Mouse (Mus musculus): Measurements from ENCODE around the gene Fmnl2.
A peak's percentile ranks its signal among the peaks of the same experiment; 100 is the strongest.

Gene Fmnl2

DNA sequence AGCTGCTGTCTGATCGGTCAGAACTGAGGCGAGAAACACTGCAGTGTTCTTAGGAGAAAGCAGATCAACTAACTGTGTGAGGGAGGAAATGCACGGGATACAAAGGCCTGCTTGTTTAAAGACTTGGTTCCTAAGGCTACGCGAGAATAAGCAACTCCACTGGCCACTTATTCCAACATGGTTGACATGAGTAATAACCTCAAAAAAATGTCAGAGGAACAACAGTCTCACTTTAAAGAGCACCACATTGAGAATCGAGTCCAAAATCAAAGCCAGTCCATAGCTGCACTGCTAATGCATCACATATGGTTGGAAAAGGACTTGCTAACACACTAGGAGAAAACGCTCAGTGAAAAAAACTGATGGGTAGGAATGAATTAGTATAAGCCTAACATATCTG, 196.1 kb downstream of the Fmnl2 start:
- DNase-seq: no peak

DNA sequence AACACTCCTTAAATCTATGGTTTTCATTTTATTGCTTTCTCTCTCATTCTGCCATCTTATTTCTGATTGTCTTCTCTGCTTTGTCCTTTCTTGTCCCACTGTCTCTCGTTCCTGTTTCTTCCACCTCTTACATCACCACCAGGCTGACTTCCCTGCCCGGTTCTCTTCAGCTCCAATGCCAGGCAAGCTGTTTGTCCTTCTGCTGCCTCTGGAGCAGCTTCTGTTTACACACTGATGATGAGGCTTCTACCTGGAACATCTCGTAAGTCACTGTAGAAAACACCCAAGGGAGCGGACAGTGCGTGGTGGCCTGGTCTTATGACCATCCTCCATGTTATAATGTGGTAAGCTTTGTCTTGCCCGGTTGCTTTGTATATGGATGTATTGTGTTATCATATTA, 198.9 kb downstream of the Fmnl2 start:
- no peak for DNase-seq

GRCm38 (mm10) chr2:53057291-53057690, 199.6 kb downstream of the Fmnl2 start:
- no peak for DNase-seq

DNA sequence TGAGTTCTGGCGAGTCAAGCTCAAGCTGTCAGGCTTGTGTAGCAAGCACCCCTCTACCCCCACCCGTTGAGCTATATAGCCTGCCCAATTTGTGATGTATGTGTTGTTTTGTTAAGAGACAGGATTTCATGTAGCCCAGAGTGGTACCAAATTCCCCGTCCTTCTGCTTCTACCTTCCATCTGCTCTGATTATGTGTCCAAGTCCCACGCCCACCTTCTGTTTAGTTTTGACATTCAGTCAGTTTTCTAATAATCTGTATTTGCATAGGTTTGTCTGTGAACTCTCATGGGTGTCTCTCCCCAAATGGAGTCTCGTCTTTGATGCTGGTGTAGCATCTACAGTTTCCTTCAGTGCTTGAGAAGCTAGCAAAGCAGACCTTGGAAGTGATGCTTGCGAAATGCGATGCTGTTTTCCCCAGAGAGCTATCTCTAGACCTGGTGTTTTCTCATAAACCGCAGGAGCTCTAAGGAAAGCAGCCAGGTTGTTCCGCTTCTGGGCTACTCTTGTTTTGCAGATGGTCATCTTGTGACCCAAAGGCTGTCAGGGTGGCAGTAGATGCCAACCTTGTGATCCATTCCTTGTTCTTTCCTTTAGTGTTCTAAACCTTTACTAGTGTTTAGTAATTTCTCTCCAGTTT, 203.8 kb downstream of the Fmnl2 start:
- no peak for DNase-seq

- no peak for DNase-seq
These were observed 209.3 kb downstream of the Fmnl2 start for GRCm38 (mm10) chr2:53066973-53067372.

GRCm38 (mm10) chr2:53070607-53071006, 212.9 kb downstream of the Fmnl2 start:
- peak; percentile 34 for DNase-seq

DNA sequence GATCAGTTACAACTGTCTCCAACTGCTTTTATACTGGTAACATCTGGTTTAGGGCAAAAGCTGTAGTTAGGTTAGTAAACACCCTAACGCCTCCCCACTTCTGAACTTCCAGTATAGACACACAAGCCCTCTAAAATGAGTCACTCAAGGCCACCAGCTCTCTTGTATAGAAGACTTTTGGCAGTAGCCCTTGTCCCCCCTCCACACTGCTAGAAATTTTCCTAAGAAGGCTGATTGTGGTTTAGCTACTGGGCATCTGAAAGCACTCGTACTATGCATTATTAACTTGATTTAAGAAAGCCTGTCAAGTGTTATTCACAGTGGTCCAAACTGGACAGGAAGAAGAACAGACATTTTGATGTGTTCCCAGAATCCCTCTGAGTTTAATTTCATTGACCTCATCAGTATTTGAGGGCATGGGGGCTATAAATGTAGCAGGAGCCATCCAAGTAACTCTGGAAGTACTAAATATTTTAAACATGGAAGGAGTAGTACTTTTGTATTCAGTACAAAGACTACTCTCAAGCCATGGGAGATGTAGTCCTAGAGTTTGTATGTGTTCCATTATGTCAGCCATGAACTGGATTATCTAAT, 222.1 kb downstream of the Fmnl2 start:
- no peak for DNase-seq

GRCm38 (mm10) chr2:53082045-53082444, 224.4 kb downstream of the Fmnl2 start:
- no peak for DNase-seq

DNA sequence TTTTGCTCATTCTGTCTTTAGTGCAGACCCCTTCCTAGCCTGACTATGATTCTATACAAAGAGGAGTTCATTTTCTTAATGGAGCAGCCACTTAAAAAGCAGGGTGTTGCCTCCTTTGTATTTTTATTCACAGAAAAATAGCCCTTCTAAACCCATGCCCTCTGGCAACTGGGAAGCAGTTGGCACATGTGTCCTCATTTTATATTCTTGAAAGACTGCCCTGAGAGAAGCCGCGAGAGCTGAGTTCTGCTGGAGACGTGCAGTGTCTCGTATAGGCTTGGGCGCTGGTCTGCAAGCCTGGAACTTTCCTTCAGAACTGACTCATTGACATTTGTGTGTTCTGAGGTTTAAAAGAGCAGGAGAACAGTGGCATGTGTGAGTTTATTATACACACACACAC, 224.8 kb downstream of the Fmnl2 start:
- no peak for DNase-seq

DNA sequence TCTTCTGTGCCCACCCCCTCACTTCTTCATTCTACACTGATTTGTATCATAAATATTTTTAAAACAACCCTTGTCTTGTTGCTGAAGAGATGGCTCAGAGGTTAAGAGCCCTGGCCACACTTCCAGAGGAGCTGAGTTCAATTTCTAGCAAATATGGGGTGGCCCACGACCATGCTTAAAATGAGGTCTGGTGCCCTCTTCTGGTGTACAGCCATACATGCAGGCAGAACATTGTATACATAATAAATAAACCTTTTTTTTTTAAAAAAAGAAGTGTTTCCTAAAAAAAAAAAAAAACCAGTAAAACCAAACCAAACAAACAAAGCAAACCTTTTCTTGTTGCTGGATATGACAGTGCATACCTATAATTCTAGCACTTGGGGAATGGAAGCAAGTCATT, 225.6 kb downstream of the Fmnl2 start:
- DNase-seq: peak; percentile 15

DNA sequence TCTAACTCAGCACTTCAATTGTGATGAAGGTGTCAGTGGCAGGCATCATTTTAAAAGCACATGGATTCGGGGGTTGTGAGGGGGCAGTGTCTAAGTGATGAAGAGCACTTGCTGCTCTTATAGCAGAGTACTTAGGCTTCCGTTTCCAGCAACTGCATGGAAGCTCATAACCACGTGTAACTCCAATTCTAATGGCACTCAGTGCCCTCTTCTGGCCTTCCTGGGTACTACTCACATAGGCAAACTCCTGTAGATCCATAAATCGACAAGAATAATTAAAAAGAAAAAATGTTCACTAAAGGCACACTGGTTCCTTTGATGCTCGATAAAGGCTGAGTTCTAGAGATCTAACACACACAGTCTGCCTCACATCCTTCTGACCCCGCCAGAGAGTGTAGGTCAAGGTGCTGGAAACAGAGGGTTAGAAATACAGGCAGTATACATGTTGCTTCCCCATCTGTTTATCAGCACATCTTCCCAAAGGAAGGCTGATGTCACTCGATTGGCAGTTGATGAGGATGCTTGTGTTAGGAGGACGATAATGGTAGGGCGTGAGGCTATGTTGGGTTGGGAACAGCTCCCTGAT, 228.1 kb downstream of the Fmnl2 start:
- DNase-seq: peak; percentile 66

DNA sequence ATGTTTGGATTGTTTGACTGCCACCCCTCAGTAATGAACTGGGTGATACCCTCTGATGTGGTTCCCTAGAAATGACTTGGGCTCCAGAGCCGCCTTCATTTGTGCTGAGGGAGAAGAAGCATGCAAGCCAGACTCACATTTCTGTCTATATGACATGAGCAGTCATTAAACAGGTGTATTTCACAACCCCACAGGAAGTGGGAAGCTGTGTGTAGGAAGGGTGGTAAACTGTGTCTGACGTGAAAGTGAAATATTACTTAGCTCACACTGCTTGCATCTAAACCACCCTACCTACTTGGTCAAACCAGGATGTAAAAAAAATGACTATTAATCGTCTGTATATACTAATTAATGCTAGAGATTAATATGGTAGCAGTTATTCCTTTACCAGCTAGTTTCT, 231.1 kb downstream of the Fmnl2 start:
- no peak for DNase-seq

GRCm38 (mm10) chr2:53095031-53095430, 237.4 kb downstream of the Fmnl2 start:
- DNase-seq: no peak

- DNase-seq: no peak
These were observed 237.8 kb downstream of the Fmnl2 start for GRCm38 (mm10) chr2:53095489-53095888.

- DNase-seq: no peak
These were observed 242.4 kb downstream of the Fmnl2 start for GRCm38 (mm10) chr2:53100093-53100492.

GRCm38 (mm10) chr2:53101885-53102740, 244.5 kb downstream of the Fmnl2 start:
- no peak for DNase-seq

GRCm38 (mm10) chr2:53102901-53103300, 245.2 kb downstream of the Fmnl2 start:
- DNase-seq: no peak

GRCm38 (mm10) chr2:53105408-53105807, 247.7 kb downstream of the Fmnl2 start:
- no peak for DNase-seq

GRCm38 (mm10) chr2:53106056-53106455, 248.4 kb downstream of the Fmnl2 start:
- DNase-seq: no peak

- DNase-seq: no peak
These were observed 248.8 kb downstream of the Fmnl2 start for GRCm38 (mm10) chr2:53106472-53106871.

GRCm38 (mm10) chr2:53108547-53108946, 250.9 kb downstream of the Fmnl2 start:
- no peak for DNase-seq

DNA sequence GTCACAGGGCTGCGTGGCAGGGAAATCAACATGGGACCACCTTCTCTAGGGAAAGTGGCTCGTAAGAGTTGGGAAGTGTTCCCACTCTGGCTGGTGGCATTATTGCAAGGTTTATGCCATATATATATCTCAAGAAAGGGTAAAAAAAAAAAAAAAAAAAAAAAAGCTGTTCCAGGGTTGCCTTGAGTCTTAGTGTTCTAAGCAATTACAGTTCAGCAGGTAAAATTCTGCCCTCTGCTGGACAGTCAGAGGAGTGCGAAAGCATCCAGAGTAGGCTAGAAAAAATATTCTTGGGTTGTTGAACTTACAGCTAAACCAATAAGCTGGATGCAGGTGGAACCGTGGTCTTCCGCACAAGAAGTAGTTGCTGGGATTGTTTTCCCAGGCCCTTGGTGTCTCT, 264.1 kb downstream of the Fmnl2 start:
- DNase-seq: peak; percentile 43

DNA sequence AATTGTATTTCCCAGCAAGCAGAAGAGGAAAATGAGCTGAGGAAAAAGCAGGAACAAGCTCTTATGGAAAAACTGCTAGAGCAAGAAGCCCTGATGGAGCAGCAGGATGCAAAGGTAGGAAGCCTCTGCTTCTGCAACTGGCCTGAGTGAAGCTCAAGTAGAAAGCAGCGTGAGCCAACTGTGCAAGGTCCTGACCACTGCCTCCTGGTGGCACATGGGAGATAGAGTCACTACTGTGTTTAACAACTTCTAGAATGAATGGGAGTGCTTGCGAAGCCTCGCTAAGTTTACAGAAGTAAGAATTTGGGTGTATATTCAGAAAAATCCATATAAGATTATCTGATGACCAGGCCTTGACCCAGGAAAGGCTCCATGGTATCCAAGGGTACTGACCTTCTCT, 268.3 kb downstream of the Fmnl2 start:
- no peak for DNase-seq

GRCm38 (mm10) chr2:53129070-53129469, 271.4 kb downstream of the Fmnl2 start:
- no peak for DNase-seq
